Mouse (Mus musculus) layer of hippocampus, adult 2 months (tissue): ENCODE measurements at regions not wholly inside any gene's neighbourhood (a gene's known extent, or its start where the extent isn't known, plus 50 kb on each side); places are given as distances from the start of the nearest gene placed in this dataset.
A peak's percentile ranks its signal among the peaks of the same experiment; 100 is the strongest.
"Not testable (repeated sequence)": the region's sequence is repeated elsewhere in the genome, so short reads cannot be mapped to it uniquely, and the experiment has no call there.

Experiments
- DNase-seq, 2 experiments: peaks; one replicate each; pipeline ENCODE4 v3.0.0; 2022; ENCODE audit warnings: low spot score in 2 of 2
- H3K27ac ChIP-seq: fragments of 200-600 bp; 2 replicates; pipeline ENCODE4 v1.8.1; 2022
- H3K4me3 ChIP-seq: fragments of 200-600 bp; 2 replicates; pipeline ENCODE4 v1.8.1; 2022; ENCODE audit warnings: mild to moderate bottlenecking
- CTCF ChIP-seq: fragments of 200-600 bp; conservative IDR thresholded peaks from 2 replicates; pipeline ENCODE4 v1.8.1; 2022; ENCODE audit warnings: antibody characterized with exemption, mild to moderate bottlenecking, moderate library complexity

DNA sequence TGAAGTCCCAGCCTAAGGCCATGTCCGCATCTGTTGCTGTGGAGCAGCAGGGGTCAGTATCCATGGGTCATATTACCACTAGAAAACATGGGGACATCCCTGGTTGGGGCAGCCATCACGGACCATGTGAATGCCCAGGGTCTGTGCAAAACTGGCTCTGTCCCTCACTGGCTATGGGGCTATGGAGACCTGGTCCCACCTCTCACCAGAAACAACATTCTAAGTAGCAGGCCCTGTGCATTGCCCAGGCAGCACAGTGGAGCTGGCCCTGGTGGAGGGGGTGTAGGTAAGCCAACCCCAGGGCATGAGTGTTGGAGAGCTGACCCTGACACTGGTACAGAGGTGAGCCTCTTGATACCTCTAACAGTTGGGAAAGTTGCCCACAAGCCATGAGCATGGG is 213.7 kb downstream of the Macc1 start:
- H3K4me3 ChIP-seq = no peak overlapping the region
- no peak for TF ChIP-seq CTCF
- no peak for DNase-seq
- H3K27ac ChIP-seq = no peak overlapping the region

- DNase-seq, H3K4me3 ChIP-seq: not testable (repeated sequence)
These were observed 234.3 kb downstream of the Macc1 start for GRCm38 (mm10) chr12:119548376-119548775.

DNA sequence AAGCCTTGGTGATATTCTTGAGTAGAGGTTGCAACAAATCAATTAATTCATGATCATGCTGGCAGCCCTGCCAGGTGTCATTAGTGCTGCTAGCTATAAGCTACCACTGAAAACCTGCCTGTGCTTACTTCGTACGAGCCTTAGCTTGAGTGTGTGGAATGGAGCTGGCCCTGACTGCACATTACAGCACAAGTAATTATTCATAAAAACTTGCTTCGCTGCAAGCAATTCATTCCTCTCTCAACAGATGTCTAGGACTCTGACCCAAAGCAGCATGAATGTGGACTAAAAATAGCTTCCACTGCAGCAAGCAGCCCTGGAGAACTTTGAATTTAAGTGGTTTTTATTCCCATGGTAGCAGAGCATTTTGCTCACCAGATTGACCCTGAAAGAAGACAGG is 262.6 kb downstream of the Macc1 start:
- Histone ChIP-seq H3K4me3 (no peak overlapping the region), H3K27ac (no peak overlapping the region)
- TF ChIP-seq CTCF = no peak
- peak in 1 of 2 experiments; percentile 1 for DNase-seq

More at GRCm38 (mm10) chr12:119548376-119548775, 234.3 kb downstream of the Macc1 start:
- not testable (repeated sequence) for H3K27ac ChIP-seq

- Histone ChIP-seq H3K27ac (no peak overlapping the region), H3K4me3 (no peak overlapping the region)
- no peak for TF ChIP-seq CTCF
- DNase-seq = no peak
These were observed 263.2 kb downstream of the Macc1 start for GRCm38 (mm10) chr12:119577280-119577679.

- TF ChIP-seq CTCF = no peak
- no peak overlapping the region for H3K4me3 ChIP-seq
- H3K27ac ChIP-seq = no peak overlapping the region
- no peak for DNase-seq
These were observed 287.3 kb downstream of the Macc1 start for GRCm38 (mm10) chr12:119601361-119601760.

GRCm38 (mm10) chr12:119624238-119624637 is 310.2 kb downstream of the Macc1 start:
- Histone ChIP-seq H3K27ac (no peak overlapping the region), H3K4me3 (no peak overlapping the region)
- TF ChIP-seq CTCF = no peak
- no peak for DNase-seq

DNA sequence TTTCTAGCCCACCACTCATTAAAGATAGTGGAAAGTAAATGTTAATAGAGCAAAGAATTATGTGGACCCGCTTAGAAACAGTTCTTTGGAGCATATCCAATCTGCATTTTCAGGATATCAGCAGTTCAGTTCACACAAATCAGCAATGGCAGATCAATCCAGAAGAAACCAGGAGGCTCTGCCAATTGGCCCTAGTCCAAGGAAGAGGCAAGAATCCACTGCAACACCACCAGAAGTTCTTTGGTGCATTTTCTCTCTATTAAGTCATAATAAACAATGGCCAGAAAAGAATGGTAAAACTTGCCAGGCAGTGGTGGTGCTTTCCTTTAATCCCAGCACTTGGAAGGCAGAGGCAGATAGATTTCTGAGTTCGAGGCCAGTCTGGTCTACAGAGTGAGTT is 290.3 kb upstream of the Tmem196 start:
- no peak for TF ChIP-seq CTCF
- Histone ChIP-seq H3K27ac (no peak overlapping the region), H3K4me3 (no peak overlapping the region)
- DNase-seq = no peak
